Mouse (Mus musculus) hindlimb bud, embryonic 11.5 days (tissue): Measurements from ENCODE around the gene Mpv17l2.

Source experiments
- DNase-seq: peaks from one replicate; pipeline ENCODE4 v3.0.0-alpha.2; 2012; ENCODE audit warnings: low read depth, low spot score; ENCODE audit errors: extremely low spot score

Gene Mpv17l2

GRCm38 (mm10) chr8:70760775-70761406 lies at the start of gene Mpv17l2:
Gene Mpv17l2 (minus strand): TSS chr8:70760946.
- DNase-seq, result peak; percentile 98

- DNase-seq, result no peak
These were observed 48.4 kb upstream of the Mpv17l2 start for GRCm38 (mm10) chr8:70808955-70809701.

DNA sequence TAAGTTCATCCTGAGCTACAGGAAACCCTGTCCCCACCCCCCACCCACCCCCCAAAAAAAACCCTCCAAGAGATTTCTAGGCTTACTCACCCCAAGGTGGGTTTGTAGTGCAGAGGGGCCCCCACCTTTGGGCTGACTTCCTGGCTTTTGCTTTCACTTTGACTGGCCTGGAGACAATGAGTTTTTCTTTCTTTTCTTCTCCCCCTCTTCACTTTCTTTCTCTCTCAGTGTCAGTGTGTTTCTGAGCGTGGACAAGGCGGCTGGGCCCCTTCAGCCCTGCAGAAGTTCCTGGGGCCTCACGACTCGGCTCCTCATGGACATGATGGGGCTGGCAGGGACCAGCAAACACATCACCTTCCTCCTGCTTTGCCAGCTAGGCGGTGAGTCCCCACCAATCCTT lies 47.5 kb upstream of the Mpv17l2 start, which contains the start of gene Il12rb1:
Gene Il12rb1, plus strand, starts transcription at position 211 of the 400 bp plus-strand sequence.
- DNase-seq, result no peak

- DNase-seq, result no peak
These were observed 46.6 kb upstream of the Mpv17l2 start for GRCm38 (mm10) chr8:70807304-70807703.

DNA sequence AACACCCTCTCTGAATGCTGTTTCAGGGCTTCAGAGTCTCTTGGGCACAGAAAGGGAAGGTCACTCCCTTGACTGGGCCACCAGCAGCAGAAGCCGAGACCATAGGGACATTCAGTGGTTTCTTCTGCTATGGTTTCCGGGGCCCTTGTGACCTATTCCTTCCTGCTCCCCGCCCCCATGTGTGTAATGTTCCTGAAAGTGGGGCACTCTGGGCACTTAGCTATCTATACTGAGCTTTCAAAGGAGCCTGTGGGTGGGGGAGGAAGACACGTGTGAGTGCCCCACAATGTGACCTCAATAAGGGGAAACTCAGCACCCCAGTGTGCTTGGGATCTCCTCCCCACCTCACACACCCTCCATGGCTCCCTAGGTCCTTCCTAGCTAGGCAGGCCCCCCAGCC lies 45.8 kb upstream of the Mpv17l2 start:
- no peak for DNase-seq

- DNase-seq, result no peak
These were observed 43.9 kb upstream of the Mpv17l2 start, which contains the start of gene Mast3 for GRCm38 (mm10) chr8:70804481-70805206. Gene Mast3 (minus strand): TSS chr8:70805054.

- no peak for DNase-seq
These were observed 43.2 kb upstream of the Mpv17l2 start for GRCm38 (mm10) chr8:70803761-70804480.

DNA sequence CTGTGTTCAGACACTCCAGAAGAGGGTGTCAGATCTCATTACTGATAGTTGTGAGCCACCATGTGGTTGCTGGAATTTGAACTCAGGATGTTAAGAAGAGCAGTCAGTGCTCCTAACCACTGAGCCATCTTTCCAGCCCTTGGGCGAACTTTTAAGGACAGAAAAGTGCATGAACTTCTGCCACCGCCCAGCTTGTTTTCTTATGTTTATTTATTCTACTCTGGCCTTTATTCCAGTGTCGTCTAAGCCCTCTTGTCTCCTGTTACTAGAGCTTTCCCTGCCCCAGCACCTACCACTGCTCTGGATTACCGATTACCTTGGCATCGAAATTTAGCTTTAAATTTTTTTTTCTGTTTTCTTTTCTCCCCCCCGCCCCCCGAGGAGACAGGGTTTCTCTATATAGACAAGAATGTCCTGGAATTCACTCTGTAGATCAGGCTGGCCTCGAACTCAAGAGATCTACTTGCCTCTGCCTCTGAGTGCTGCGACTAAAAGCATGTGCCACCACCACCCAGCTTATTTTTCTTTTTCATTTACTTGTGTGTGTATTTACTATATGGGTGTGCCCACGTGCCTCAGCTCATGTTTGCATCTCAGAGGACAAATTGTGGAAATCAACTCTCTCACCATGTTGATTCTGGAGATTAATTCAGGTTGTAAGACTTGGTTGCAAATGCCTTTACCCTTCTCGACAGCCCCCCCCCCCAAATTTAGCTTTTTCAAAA lies 42.2 kb upstream of the Mpv17l2 start:
- no peak for DNase-seq

DNA sequence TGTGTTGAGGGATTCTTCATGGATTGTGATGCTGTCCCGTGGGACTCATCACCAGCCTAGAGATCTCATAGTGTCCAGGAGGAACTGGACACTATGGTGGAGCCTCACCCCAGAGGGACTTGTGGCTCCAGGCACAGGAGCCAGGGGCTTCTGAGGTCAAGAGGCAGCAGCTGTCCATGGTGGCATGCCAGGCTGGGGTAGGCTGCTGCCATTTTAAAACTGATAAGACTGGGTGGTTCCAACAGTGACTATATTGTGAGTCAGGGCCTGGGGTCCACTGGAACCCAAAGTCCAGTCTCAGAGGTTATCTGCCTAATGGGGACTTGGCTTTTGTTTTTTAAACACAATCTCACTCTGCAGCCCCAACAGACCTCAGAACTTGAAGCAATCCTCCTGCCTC lies 41.1 kb upstream of the Mpv17l2 start:
- no peak for DNase-seq

GRCm38 (mm10) chr8:70801156-70801555 lies 40.4 kb upstream of the Mpv17l2 start:
- no peak for DNase-seq

DNA sequence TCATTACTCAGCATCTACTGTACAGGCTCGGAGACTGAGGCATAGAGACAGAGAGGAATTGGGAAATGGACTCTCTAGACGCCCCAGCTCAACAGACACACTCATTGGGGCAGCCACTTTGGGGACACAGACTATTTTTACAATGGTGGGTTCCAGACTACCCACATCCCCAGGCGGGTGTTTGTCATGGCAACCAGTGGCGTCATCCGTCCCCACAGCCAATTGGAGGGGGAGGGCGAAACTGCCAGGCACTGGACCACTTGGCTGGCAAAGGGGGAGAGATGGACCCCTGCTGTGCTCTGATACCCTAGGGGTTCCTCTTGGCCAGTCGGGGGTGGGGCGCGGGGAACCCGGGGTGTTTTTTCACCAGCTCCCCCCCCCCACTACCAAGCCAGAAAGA lies 39.9 kb upstream of the Mpv17l2 start:
- DNase-seq, result no peak

- DNase-seq, result no peak
These were observed 37.5 kb upstream of the Mpv17l2 start for GRCm38 (mm10) chr8:70798281-70798680.

DNA sequence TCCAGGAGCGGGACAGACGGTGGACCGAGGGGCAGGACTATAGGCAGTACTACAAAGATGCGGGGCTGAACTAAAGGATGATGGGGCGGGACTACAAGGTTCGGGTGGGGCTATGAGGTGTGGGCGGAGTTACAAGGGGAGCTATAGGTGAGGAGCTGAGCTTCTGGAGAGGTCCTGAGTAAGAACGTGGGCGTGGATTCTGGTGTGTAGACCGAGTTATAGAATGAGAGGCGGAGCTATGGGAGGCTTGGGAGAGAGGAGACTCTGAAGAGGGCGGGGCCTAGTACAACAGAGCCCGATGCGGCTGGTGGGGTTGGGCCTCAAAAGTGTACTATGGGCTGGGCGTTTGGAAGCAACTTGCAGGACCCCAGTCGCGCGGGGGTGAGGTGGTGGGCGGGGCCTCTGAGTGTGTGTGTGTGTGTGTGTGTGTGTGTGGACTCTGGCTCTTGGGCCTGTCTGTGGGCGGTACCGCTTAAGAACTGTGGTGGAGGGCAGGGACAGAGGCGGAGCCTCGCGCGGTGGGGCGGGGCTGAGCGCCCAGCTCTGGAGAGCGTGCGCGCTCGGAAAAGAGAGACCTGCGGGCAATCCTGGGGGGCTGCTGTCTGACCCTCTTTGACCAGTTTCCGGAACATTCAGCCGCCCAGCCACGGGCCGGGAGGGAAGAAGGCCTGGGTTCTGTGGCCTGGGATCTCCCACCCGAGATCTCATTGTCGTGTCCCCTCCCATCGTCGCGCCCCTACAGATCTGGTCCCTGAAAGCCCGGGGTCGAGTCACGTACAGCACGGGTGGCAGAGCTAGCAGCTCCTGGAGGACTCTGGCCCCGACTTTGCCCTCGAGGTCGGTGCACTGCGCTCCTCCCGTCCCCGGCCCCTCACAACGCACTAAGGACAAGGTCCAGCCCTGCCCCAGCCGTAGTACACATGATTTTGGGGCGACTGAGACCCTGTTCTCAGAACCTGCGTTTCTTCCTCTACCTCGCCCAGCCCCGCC lies 36.6 kb upstream of the Mpv17l2 start:
- peak; percentile 79 for DNase-seq

- DNase-seq, result no peak
These were observed 35.8 kb upstream of the Mpv17l2 start for GRCm38 (mm10) chr8:70796403-70797080.

- DNase-seq, result no peak
These were observed 34.6 kb upstream of the Mpv17l2 start for GRCm38 (mm10) chr8:70795370-70795769.

- DNase-seq, result no peak
These were observed 33.5 kb upstream of the Mpv17l2 start for GRCm38 (mm10) chr8:70794215-70794614.

- no peak for DNase-seq
These were observed 32.0 kb upstream of the Mpv17l2 start for GRCm38 (mm10) chr8:70792700-70793099.

- DNase-seq, result peak; percentile 71
These were observed 31.4 kb upstream of the Mpv17l2 start for GRCm38 (mm10) chr8:70791975-70792691.
